In genomic region chr13:115512214-115512613, GRCm38 (mm10) we compare ENCODE assay signal across 33 mouse cellular contexts.
"Had no signal": no experiment of that assay in that cellular context is flagged by ENCODE, and none has a peak within 500 bp of the region (broad histone marks: within the 10 kb centered on the region; RNA-seq: fewer than 3 reads in every experiment).

No protein-coding gene starts in this region.

- H3K9ac ChIP-seq: limb, embryonic 12.5 days; limb, embryonic 13.5 days; limb, embryonic 15.5 days; liver, embryonic 12.5 days; liver, embryonic 13.5 days; liver, embryonic 14.5 days; liver, embryonic 15.5 days; liver, postnatal 0 days; lung, embryonic 14.5 days; lung, embryonic 15.5 days; midbrain, embryonic 12.5 days; midbrain, embryonic 13.5 days; midbrain, embryonic 15.5 days; neural tube, embryonic 12.5 days; neural tube, embryonic 13.5 days had no signal

- H3K27me3 ChIP-seq: limb, embryonic 12.5 days; limb, embryonic 13.5 days; limb, embryonic 15.5 days; liver, embryonic 12.5 days; liver, embryonic 13.5 days; liver, embryonic 15.5 days; lung, embryonic 15.5 days; megakaryocyte, embryonic 14.5 days; midbrain, embryonic 12.5 days; midbrain, embryonic 13.5 days; midbrain, embryonic 15.5 days; neural tube, embryonic 12.5 days; neural tube, embryonic 13.5 days had no signal

- H3K4me3 ChIP-seq: limb, embryonic 10.5 days; limb, embryonic 12.5 days; limb, embryonic 13.5 days; limb, embryonic 15.5 days; liver, embryonic 12.5 days; liver, embryonic 13.5 days; liver, embryonic 15.5 days; lung, embryonic 15.5 days; megakaryocyte, embryonic 14.5 days; midbrain, embryonic 10.5 days; midbrain, embryonic 12.5 days; midbrain, embryonic 13.5 days; midbrain, embryonic 15.5 days; myocyte; neural tube, embryonic 12.5 days; neural tube, embryonic 13.5 days had no signal

- H3K36me3 ChIP-seq: limb, embryonic 10.5 days; limb, embryonic 12.5 days; limb, embryonic 13.5 days; limb, embryonic 15.5 days; liver, embryonic 12.5 days; liver, embryonic 13.5 days; liver, embryonic 15.5 days; lung, embryonic 15.5 days; midbrain, embryonic 10.5 days; midbrain, embryonic 12.5 days; midbrain, embryonic 13.5 days; midbrain, embryonic 15.5 days; neural tube, embryonic 12.5 days; neural tube, embryonic 13.5 days had no signal

- H3K4me1 ChIP-seq: limb, embryonic 10.5 days; limb, embryonic 12.5 days; limb, embryonic 13.5 days; limb, embryonic 15.5 days; liver, embryonic 12.5 days; liver, embryonic 13.5 days; liver, embryonic 15.5 days; lung, embryonic 15.5 days; megakaryocyte, embryonic 14.5 days; midbrain, embryonic 12.5 days; neural tube, embryonic 12.5 days had no signal

- DNase-seq: left cerebral cortex, postnatal 4 days; liver; liver, embryonic 13.5 days; liver, postnatal 0 days; lung, adult 18-20 months; lung, adult 2 months; lung, embryonic 14.5 days; lung, postnatal 10 days; lung, postnatal 14 days; lung, postnatal 36 days; lung, postnatal 4 days; midbrain, embryonic 14.5 days had no signal

- H3K4me2 ChIP-seq: limb, embryonic 12.5 days; limb, embryonic 13.5 days; limb, embryonic 15.5 days; liver, embryonic 11.5 days; liver, embryonic 12.5 days; liver, embryonic 13.5 days; liver, embryonic 15.5 days; lung, embryonic 14.5 days; lung, embryonic 15.5 days; midbrain, embryonic 11.5 days; midbrain, embryonic 12.5 days; midbrain, embryonic 13.5 days; midbrain, embryonic 15.5 days; neural tube, embryonic 12.5 days; neural tube, embryonic 13.5 days had no signal

- H3K27ac ChIP-seq: limb, embryonic 10.5 days; limb, embryonic 12.5 days; limb, embryonic 13.5 days; limb, embryonic 15.5 days; liver, embryonic 12.5 days; liver, embryonic 13.5 days; liver, embryonic 14.5 days; liver, embryonic 15.5 days; lung, embryonic 15.5 days; macrophage; midbrain, embryonic 10.5 days; midbrain, embryonic 12.5 days; midbrain, embryonic 13.5 days; midbrain, embryonic 15.5 days; neural tube, embryonic 12.5 days; neural tube, embryonic 13.5 days had no signal

- H3K9me3 ChIP-seq: limb, embryonic 10.5 days; limb, embryonic 12.5 days; limb, embryonic 13.5 days; limb, embryonic 15.5 days; liver, embryonic 12.5 days; liver, embryonic 13.5 days; liver, embryonic 15.5 days; lung, embryonic 15.5 days; megakaryocyte, embryonic 14.5 days; midbrain, embryonic 10.5 days; midbrain, embryonic 12.5 days; midbrain, embryonic 13.5 days; midbrain, embryonic 15.5 days; neural tube, embryonic 12.5 days; neural tube, embryonic 13.5 days had no signal

- ATAC-seq: liver, embryonic 12.5 days; liver, postnatal 0 days; lung, postnatal 0 days; midbrain, embryonic 13.5 days; midbrain, embryonic 15.5 days; midbrain, embryonic 16.5 days had no signal
